Comparison of ENCODE assay signal across 8 mouse cellular contexts in the genomic region with DNA sequence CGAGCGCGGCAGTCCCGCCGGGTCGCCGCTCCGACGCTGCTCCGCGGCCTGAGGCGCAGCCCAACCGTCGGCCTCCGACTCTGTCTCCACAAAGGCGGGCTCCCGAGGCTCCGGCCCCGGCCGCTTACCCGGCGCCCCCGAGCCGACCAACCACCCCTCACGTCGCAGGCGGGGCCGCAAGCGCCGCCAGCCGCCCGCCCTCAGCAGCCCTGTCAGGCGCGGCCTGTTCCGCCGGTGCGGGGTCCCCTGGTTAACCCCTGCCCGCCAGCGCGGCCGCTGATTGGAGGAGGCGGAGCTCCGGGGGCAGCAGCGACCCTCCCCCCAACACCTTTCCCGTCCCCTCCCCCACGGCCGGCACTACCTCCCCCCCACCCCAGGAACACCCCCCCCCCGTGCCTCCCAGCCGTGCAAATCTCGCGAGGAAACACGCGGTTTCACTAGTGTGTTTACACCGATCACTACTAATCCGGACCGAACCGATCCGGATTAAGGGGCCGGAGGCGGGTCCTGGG. TPM values are rescaled to one million over a fixed set of nuclear protein-coding genes. Genes with fewer than 3 reads are reported as not detected.
DNase-seq lines count a peak whose midpoint lies in the region; ATAC-seq and TF ChIP-seq lines count a peak whose summit lies in the region.

No protein-coding gene starts in this region.

- peaks cover 8% of the 10 kb centered on the region for H3K4me1 ChIP-seq in hindbrain, postnatal 0 days (ENCODE audit: insufficient read depth, low read length)

- DNase-seq in T-cell, adult 2 months (ENCODE audit: low spot score): peak; percentile 84
- DNase-seq in cerebellum, postnatal 36 days: peak; percentile 84 to 88
- DNase-seq in gastrocnemius, adult 18-20 months (ENCODE audit: low spot score): peak; percentile 88
- peak; percentile 97 for DNase-seq in hindbrain, postnatal 0 days (ENCODE audit: low spot score)
- DNase-seq in left cerebral cortex, adult 2 months (ENCODE audit: extremely low spot score in 1 of 2, low spot score in 2 of 2): peak; percentile 87 to 88
- DNase-seq in right cerebral cortex, adult 2 months (ENCODE audit: low spot score in 2 of 2): peak; percentile 79 to 81
- peak; percentile 92 for DNase-seq in urinary bladder, postnatal 14 days (ENCODE audit: low spot score)

- H3K4me2 ChIP-seq in hindbrain, postnatal 0 days (ENCODE audit: low read depth, low read length): peak overlapping the region; percentile 87

- H3K27ac ChIP-seq in hindbrain, postnatal 0 days: peak overlapping the region; percentile 97
- H3K27ac ChIP-seq in left cerebral cortex, adult 2 months: peak overlapping the region; percentile 94

- ATAC-seq in hindbrain, postnatal 0 days: peak; percentile 98
- peak; percentile 79 for ATAC-seq in megakaryocyte, adult 5-6 weeks (ENCODE audit: poor library complexity, severe bottlenecking)

- peaks cover 5% of the 10 kb centered on the region; the same call in 1 of the 2 replicates for H3K36me3 ChIP-seq in hindbrain, postnatal 0 days (ENCODE audit: insufficient read depth, low read length)

- H3K27me3 ChIP-seq in hindbrain, postnatal 0 days (ENCODE audit: insufficient read depth, low read length): no peaks in the 10 kb centered on the region

- intact Hi-C loops in left cerebral cortex, adult 2 months (cut with DNase I): loop anchor here (1.0 kb wide), 1 partner anchor 55 kb away; a partner anchor contains a TSS

- H3K4me3 ChIP-seq in hindbrain, postnatal 0 days (ENCODE audit: low read length): peak overlapping the region; percentile 68
- H3K4me3 ChIP-seq in left cerebral cortex, adult 2 months: peak overlapping the region; percentile 92

- no peak for TF ChIP-seq CTCF in hindbrain, postnatal 0 days (IDR thresholded peaks at IDR 0.05; ENCODE audit: low read depth)
- TF ChIP-seq CTCF in left cerebral cortex, adult 2 months (IDR thresholded peaks at IDR 0.05): no peak

- H3K9me3 ChIP-seq in hindbrain, postnatal 0 days (ENCODE audit: low read length): no peaks in the 10 kb centered on the region

- peak overlapping the region; percentile 100 for H3K9ac ChIP-seq in hindbrain, postnatal 0 days (replicated peaks; ENCODE audit: low read length)

- WGBS in hindbrain, postnatal 0 days: under 1% methylated on average over 54 of the region's 60 CpGs

RNA-seq across cellular contexts. Expression of a gene that starts 2.6 kb away (rescaled TPM):
- 10 to 100 TPM; 37.5 to 40.0 TPM for total RNA-seq in gastrocnemius, adult 18-20 months (2021)
- total RNA-seq in hindbrain, postnatal 0 days (2014; rRNA removed): 43.3 and 50.4 TPM in 2 replicates
- 15.1 and 15.9 TPM in 2 replicates for polyA plus RNA-seq in hindbrain, postnatal 0 days (2015; fragmentation: Nextera tagmentation; extraction: Ambion mirVana)
- total RNA-seq in left cerebral cortex, adult 2 months (2021): 10 to 100 TPM; 56.0 to 61.1 TPM
- total RNA-seq in megakaryocyte, adult 5-6 weeks (2015): 40.4 and 49.0 TPM in 2 replicates
- 54.7 and 80.7 TPM in 2 replicates for total RNA-seq in megakaryocyte, adult 5-6 weeks (2017)

RNA-seq across cellular contexts. Expression of a gene that starts 34.5 kb away (rescaled TPM):
- not detected for total RNA-seq in gastrocnemius, adult 18-20 months (2021)
- total RNA-seq in hindbrain, postnatal 0 days (2014; rRNA removed): not detected in 2 replicates
- polyA plus RNA-seq in hindbrain, postnatal 0 days (2015; fragmentation: Nextera tagmentation; extraction: Ambion mirVana): not detected in 2 replicates
- total RNA-seq in left cerebral cortex, adult 2 months (2021): not detected
- total RNA-seq in megakaryocyte, adult 5-6 weeks (2015): not detected in 2 replicates
- total RNA-seq in megakaryocyte, adult 5-6 weeks (2017): not detected in 2 replicates

RNA-seq across cellular contexts. Expression of a gene that starts 55.0 kb away (rescaled TPM):
- 1 to 10 TPM; 7.4 to 7.7 TPM for total RNA-seq in gastrocnemius, adult 18-20 months (2021)
- total RNA-seq in hindbrain, postnatal 0 days (2014; rRNA removed): 21.7 and 29.6 TPM in 2 replicates
- 31.1 and 33.2 TPM in 2 replicates for polyA plus RNA-seq in hindbrain, postnatal 0 days (2015; fragmentation: Nextera tagmentation; extraction: Ambion mirVana)
- total RNA-seq in left cerebral cortex, adult 2 months (2021): 10 to 100 TPM; 15.0 to 18.8 TPM
- 6.7 and 10.0 TPM in 2 replicates for total RNA-seq in megakaryocyte, adult 5-6 weeks (2015)
- total RNA-seq in megakaryocyte, adult 5-6 weeks (2017): 12.1 and 13.3 TPM in 2 replicates

Comparison
In these comparisons a context has a peak if more than half of its experiments do, and no peak if none do; other contexts are left out.
1. Peak in every context shown above with its lines: DNase-seq, ATAC-seq, H3K4me3 ChIP-seq and H3K27ac ChIP-seq.